Mouse (Mus musculus): ENCODE results near the gene Trappc2l. TPM values are rescaled to one million over a fixed set of nuclear protein-coding genes. Genes with fewer than 3 reads are reported as not detected.

Trappc2l gene
- 59.8 and 74.9 TPM in 2 replicates for polyA plus RNA-seq (2014; fragmentation: Nextera tagmentation; extraction: Ambion mirVana)

GRCm38 (mm10) chr8:122611295-122612133 lies at the start of gene Trappc2l, which contains the start of gene Galns:
TSS of gene Trappc2l (plus strand) at chr8:122611640.
TSS of gene Galns (minus strand) at chr8:122611463.
- peak within 1 kb of the TSS; percentile 83 for H3K27ac ChIP-seq (ENCODE audit: low read depth, low read length)
- peak within 1 kb of the TSS; percentile 64 for H3K9ac ChIP-seq (ENCODE audit: low read depth, low read length)
- no peaks in the 10 kb centered on the region for H3K36me3 ChIP-seq (ENCODE audit: control insufficient read depth, insufficient read depth, low read length)
- no peaks in the 10 kb centered on the region for H3K9me3 ChIP-seq (ENCODE audit: control insufficient read depth, low read length)
- H3K4me3 ChIP-seq (ENCODE audit: low read length), result peak within 1 kb of the TSS; percentile 71
- peak within 1 kb of the TSS; percentile 82 for H3K4me2 ChIP-seq (replicated peaks; ENCODE audit: low read depth, low read length)
- peaks cover 8% of the 10 kb centered on the region for H3K4me1 ChIP-seq (ENCODE audit: control insufficient read depth, insufficient read depth, low read length)
- H3K27me3 ChIP-seq (ENCODE audit: control insufficient read depth, insufficient read depth, low read length), result no peaks in the 10 kb centered on the region
- under 1% methylated on average over 39 of the region's 57 CpGs for WGBS
- peak; percentile 95 for ATAC-seq (ENCODE audit: low FRiP score, low TSS enrichment)

GRCm38 (mm10) chr8:122564363-122565352 lies 46.8 kb upstream of the Trappc2l start:
- Histone ChIP-seq H3K4me3 (ENCODE audit: low read length) (no peak overlapping the region), H3K36me3 (ENCODE audit: control insufficient read depth, insufficient read depth, low read length) (peaks cover 6% of the 10 kb centered on the region), H3K4me1 (ENCODE audit: control insufficient read depth, insufficient read depth, low read length) (peaks cover 19% of the 10 kb centered on the region), H3K9ac (ENCODE audit: low read depth, low read length) (no peak overlapping the region), H3K9me3 (ENCODE audit: control insufficient read depth, low read length) (no peaks in the 10 kb centered on the region), H3K4me2 (replicated peaks; ENCODE audit: low read depth, low read length) (no peak overlapping the region), H3K27ac (ENCODE audit: low read depth, low read length) (no peak overlapping the region), H3K27me3 (ENCODE audit: control insufficient read depth, insufficient read depth, low read length) (no peaks in the 10 kb centered on the region)
- 74% methylated on average over 25 of the region's 25 CpGs for WGBS
- ATAC-seq (ENCODE audit: low FRiP score, low TSS enrichment), result no peak

- H3K4me1 ChIP-seq (ENCODE audit: control insufficient read depth, insufficient read depth, low read length), result peaks cover 24% of the 10 kb centered on the region
- H3K9me3 ChIP-seq (ENCODE audit: control insufficient read depth, low read length), result no peaks in the 10 kb centered on the region
- H3K36me3 ChIP-seq (ENCODE audit: control insufficient read depth, insufficient read depth, low read length), result peaks cover 27% of the 10 kb centered on the region
- ATAC-seq (ENCODE audit: low FRiP score, low TSS enrichment), result no peak
- peak overlapping the region; percentile 58 for H3K4me2 ChIP-seq (replicated peaks; ENCODE audit: low read depth, low read length)
- peak overlapping the region; percentile 95 for H3K27ac ChIP-seq (ENCODE audit: low read depth, low read length)
- peak overlapping the region; percentile 97 for H3K4me3 ChIP-seq (ENCODE audit: low read length)
- no peaks in the 10 kb centered on the region for H3K27me3 ChIP-seq (ENCODE audit: control insufficient read depth, insufficient read depth, low read length)
- peak overlapping the region; percentile 91 for H3K9ac ChIP-seq (ENCODE audit: low read depth, low read length)
- 47% methylated on average over 6 of the region's 6 CpGs for WGBS
Observed at GRCm38 (mm10) chr8:122566766-122567165, 44.7 kb upstream of the Trappc2l start.

- Histone ChIP-seq H3K4me3 (ENCODE audit: low read length) (peak within 1 kb of the TSS; percentile 97), H3K27me3 (ENCODE audit: control insufficient read depth, insufficient read depth, low read length) (no peaks in the 10 kb centered on the region), H3K4me1 (ENCODE audit: control insufficient read depth, insufficient read depth, low read length) (peaks cover 24% of the 10 kb centered on the region), H3K9me3 (ENCODE audit: control insufficient read depth, low read length) (no peaks in the 10 kb centered on the region), H3K36me3 (ENCODE audit: control insufficient read depth, insufficient read depth, low read length) (peaks cover 35% of the 10 kb centered on the region), H3K27ac (ENCODE audit: low read depth, low read length) (peak within 1 kb of the TSS; percentile 95), H3K9ac (ENCODE audit: low read depth, low read length) (peak within 1 kb of the TSS; percentile 91), H3K4me2 (replicated peaks; ENCODE audit: low read depth, low read length) (peak within 1 kb of the TSS; percentile 58)
- WGBS, result under 1% methylated on average over 61 of the region's 62 CpGs
- peak; percentile 94 for ATAC-seq (ENCODE audit: low FRiP score, low TSS enrichment)
Observed at GRCm38 (mm10) chr8:122567361-122568108, 43.9 kb upstream of the Trappc2l start, which contains the start of gene Cdt1. TSS of gene Cdt1 (plus strand) at chr8:122568015.

- peaks cover 41% of the 10 kb centered on the region for H3K36me3 ChIP-seq (ENCODE audit: control insufficient read depth, insufficient read depth, low read length)
- ATAC-seq (ENCODE audit: low FRiP score, low TSS enrichment), result peak; percentile 56
- peak overlapping the region; percentile 95 for H3K27ac ChIP-seq (ENCODE audit: low read depth, low read length)
- H3K9me3 ChIP-seq (ENCODE audit: control insufficient read depth, low read length), result no peaks in the 10 kb centered on the region
- peaks cover 24% of the 10 kb centered on the region for H3K4me1 ChIP-seq (ENCODE audit: control insufficient read depth, insufficient read depth, low read length)
- no peaks in the 10 kb centered on the region for H3K27me3 ChIP-seq (ENCODE audit: control insufficient read depth, insufficient read depth, low read length)
- peak overlapping the region; percentile 58 for H3K4me2 ChIP-seq (replicated peaks; ENCODE audit: low read depth, low read length)
- H3K4me3 ChIP-seq (ENCODE audit: low read length), result peak overlapping the region; percentile 97
- WGBS, result under 1% methylated on average over 34 of the region's 34 CpGs
- peak overlapping the region; percentile 91 for H3K9ac ChIP-seq (ENCODE audit: low read depth, low read length)
Observed at GRCm38 (mm10) chr8:122568109-122568504, 43.3 kb upstream of the Trappc2l start.

DNA sequence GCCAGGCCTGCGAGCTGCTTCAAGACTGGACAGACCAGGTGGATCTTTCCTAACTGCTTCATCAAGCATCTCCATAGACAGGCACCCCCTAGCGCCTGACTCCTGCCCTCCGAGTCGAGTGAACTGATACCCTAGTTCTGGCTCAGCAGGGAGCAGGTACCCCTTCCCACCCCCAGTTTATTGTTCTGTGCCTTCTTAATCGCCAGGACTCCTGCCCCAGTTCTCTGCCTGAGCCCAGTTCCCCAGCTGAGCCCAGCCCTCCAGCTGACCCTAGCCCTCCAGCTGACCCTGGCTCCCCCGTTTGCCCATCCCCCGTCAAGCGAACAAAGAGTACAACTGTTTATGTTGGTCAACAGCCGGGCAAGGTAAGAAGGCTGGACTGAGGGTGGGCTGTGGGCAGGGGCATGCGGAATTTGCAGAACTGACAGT lies 42.5 kb upstream of the Trappc2l start:
- Histone ChIP-seq H3K9me3 (ENCODE audit: control insufficient read depth, low read length) (no peaks in the 10 kb centered on the region), H3K4me3 (ENCODE audit: low read length) (peak overlapping the region; percentile 97), H3K9ac (ENCODE audit: low read depth, low read length) (peak overlapping the region; percentile 91), H3K27me3 (ENCODE audit: control insufficient read depth, insufficient read depth, low read length) (no peaks in the 10 kb centered on the region), H3K36me3 (ENCODE audit: control insufficient read depth, insufficient read depth, low read length) (peaks cover 47% of the 10 kb centered on the region), H3K4me2 (replicated peaks; ENCODE audit: low read depth, low read length) (peak overlapping the region; percentile 58), H3K4me1 (ENCODE audit: control insufficient read depth, insufficient read depth, low read length) (peaks cover 24% of the 10 kb centered on the region), H3K27ac (ENCODE audit: low read depth, low read length) (no peak overlapping the region)
- whole genome bisulfite sequencing, result 12% methylated on average over 10 of the region's 10 CpGs
- ATAC-seq (ENCODE audit: low FRiP score, low TSS enrichment), result no peak

GRCm38 (mm10) chr8:122569329-122569728 lies 42.1 kb upstream of the Trappc2l start:
- H3K4me1 ChIP-seq (ENCODE audit: control insufficient read depth, insufficient read depth, low read length), result peaks cover 25% of the 10 kb centered on the region
- H3K36me3 ChIP-seq (ENCODE audit: control insufficient read depth, insufficient read depth, low read length), result peaks cover 49% of the 10 kb centered on the region
- ATAC-seq (ENCODE audit: low FRiP score, low TSS enrichment), result no peak
- H3K9me3 ChIP-seq (ENCODE audit: control insufficient read depth, low read length), result no peaks in the 10 kb centered on the region
- H3K4me2 ChIP-seq (replicated peaks; ENCODE audit: low read depth, low read length), result peak overlapping the region; percentile 58
- H3K27me3 ChIP-seq (ENCODE audit: control insufficient read depth, insufficient read depth, low read length), result no peaks in the 10 kb centered on the region
- peak overlapping the region; percentile 97 for H3K4me3 ChIP-seq (ENCODE audit: low read length)
- no peak overlapping the region for H3K27ac ChIP-seq (ENCODE audit: low read depth, low read length)
- peak overlapping the region; percentile 91 for H3K9ac ChIP-seq (ENCODE audit: low read depth, low read length)
- WGBS, result 74% methylated on average over 9 of the region's 9 CpGs

DNA sequence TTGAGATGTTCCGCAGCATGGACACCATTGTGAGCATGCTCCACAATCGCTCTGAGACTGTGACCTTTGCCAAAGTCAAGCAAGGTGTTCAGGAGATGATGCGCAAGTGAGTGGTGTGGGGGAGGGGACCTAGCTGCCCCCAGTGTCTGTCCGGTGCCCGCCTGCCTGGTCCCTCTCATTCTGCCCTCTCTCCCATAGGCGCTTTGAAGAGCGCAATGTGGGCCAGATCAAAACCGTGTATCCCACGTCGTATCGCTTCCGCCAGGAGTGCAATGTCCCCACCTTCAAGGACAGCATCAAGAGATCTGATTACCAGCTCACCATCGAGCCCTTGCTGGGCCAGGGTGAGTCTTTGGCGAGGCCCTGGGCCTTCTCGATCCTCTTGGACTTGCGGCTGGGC lies 41.4 kb upstream of the Trappc2l start:
- Histone ChIP-seq H3K27ac (ENCODE audit: low read depth, low read length) (no peak overlapping the region), H3K36me3 (ENCODE audit: control insufficient read depth, insufficient read depth, low read length) (peaks cover 52% of the 10 kb centered on the region), H3K9me3 (ENCODE audit: control insufficient read depth, low read length) (no peaks in the 10 kb centered on the region), H3K9ac (ENCODE audit: low read depth, low read length) (no peak overlapping the region), H3K4me2 (replicated peaks; ENCODE audit: low read depth, low read length) (peak overlapping the region; percentile 58; the same call in 1 of the 2 replicates), H3K4me3 (ENCODE audit: low read length) (no peak overlapping the region; the same call in 1 of the 2 replicates), H3K4me1 (ENCODE audit: control insufficient read depth, insufficient read depth, low read length) (peaks cover 31% of the 10 kb centered on the region), H3K27me3 (ENCODE audit: control insufficient read depth, insufficient read depth, low read length) (no peaks in the 10 kb centered on the region)
- no peak for ATAC-seq (ENCODE audit: low FRiP score, low TSS enrichment)
- WGBS, result 94% methylated on average over 16 of the region's 16 CpGs

All from kidney, embryonic 14.5 days (tissue).